Mouse (Mus musculus) ovary, postnatal 14 days (tissue): ENCODE data around the gene Efhc1.
"Not testable (repeated sequence)": the region's sequence is repeated elsewhere in the genome, so short reads cannot be mapped to it uniquely, and the experiment has no call there.

Experiments
- DNase-seq: peaks from one replicate; pipeline ENCODE4 v3.0.0; 2022; ENCODE audit warnings: low spot score

The Efhc1 gene

DNA sequence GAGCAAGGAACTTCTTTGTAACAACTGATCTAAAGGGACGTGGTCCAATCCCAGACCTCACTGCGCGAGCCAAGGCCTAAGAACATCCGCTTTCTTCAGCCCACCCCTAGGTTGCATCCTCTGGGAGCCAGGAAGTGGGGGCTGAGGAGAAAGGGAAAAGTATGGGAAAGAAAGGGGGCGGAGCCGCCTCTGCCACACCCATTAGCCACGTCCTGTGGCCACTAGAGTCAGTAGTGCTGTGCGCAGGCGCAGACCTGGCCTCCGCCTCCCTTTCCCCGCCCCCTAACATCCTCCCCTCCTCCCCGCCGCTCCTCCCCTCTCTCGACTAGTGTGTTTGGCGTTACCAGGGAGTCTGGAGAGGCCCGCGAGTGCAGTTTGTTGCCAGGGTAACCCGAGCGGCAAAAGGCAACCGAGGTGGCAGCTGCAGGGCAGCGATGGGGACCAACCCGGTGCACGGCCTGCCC lies at the start of gene Efhc1:
Gene Efhc1 (plus strand): TSS at position 327 of the 464 bp plus-strand sequence.
- DNase-seq, result peak; percentile 88

DNA sequence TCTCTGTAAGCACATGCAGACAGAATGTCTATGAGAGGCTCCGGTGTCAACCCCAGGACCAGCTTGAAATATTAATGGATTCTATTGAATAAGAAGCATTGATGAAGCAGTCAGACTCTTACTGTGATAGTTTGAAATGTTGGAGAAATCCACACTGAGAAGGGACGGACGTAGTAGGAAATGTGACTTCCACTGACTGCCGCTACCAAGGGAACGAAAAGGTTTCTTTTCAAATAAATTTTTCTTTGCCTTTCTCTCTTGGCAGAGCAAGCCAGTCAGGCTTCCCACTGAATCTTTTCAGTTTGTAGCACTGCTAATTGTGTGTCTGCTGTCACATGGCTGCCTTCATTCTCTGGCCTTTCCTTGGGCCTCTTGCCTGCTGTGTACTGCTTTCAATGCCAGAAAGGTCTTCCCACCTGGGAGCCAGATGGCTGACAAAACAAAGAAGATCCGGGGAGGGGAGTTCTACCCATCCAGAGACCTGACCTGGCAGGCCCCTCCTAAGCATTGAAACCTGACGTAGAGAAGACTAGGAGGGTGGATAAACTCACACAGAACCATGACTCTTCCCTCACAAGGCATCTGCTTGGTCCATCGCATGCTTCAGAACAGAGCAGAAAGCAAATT lies 45.8 kb upstream of the Efhc1 start:
- no peak for DNase-seq

DNA sequence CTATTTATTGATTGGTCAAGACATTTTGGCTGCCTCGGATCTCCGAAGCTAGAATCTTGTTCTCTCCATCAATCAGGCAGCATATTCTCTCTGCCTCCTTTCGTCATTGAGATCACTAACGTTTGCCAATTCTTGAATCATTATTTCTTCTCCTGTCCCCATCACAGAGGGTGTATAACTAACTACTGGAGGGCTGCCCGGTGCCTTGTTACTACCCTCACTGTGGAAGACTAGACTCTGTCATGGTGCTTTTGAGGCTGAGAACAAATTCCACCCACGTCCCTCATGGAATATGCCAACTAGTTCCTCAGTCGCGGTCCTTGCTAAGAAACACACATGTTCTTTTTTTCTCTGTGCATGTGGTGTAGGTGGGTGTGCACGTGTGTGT lies 45.3 kb upstream of the Efhc1 start:
- no peak for DNase-seq

DNA sequence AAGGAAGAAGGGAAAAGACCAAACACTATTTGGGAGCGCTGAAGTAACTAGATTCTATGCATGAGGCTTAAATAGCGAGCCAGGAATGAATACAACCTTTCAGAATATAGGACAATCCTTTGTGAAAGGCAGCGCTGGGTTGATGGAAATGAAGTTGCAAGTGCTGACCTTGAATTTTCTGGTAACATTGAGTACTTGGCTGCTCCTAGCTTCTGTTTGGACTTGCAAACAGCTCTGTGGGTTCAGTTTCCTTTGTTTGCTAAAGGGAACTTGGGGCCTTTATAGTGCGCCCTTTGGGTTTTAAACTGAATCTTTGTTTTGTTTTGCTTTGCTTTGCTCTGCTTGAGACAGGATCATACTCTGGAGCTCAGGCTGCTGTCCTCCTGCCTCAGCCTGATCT lies 42.9 kb upstream of the Efhc1 start:
- no peak for DNase-seq

DNA sequence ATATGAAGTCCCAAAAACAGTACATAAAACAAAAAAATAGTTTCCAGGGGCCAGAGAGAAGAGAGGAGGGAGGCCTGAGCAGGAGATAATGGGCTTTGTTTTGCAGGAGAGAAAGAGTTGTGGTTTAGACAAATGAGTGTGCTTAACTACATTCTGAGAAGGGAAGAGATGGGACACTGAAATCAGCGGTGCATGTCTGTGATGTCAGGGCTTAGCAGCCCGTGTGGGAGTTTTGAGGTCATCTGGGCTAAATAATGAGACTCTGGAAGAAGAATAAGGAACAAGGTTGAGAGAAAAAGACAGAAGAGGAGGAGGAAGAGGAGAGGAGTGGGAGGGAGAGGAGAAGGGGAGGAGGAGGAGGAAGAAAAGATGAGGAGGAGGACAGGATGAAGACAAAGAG lies 39.3 kb upstream of the Efhc1 start:
- DNase-seq, result no peak

DNA sequence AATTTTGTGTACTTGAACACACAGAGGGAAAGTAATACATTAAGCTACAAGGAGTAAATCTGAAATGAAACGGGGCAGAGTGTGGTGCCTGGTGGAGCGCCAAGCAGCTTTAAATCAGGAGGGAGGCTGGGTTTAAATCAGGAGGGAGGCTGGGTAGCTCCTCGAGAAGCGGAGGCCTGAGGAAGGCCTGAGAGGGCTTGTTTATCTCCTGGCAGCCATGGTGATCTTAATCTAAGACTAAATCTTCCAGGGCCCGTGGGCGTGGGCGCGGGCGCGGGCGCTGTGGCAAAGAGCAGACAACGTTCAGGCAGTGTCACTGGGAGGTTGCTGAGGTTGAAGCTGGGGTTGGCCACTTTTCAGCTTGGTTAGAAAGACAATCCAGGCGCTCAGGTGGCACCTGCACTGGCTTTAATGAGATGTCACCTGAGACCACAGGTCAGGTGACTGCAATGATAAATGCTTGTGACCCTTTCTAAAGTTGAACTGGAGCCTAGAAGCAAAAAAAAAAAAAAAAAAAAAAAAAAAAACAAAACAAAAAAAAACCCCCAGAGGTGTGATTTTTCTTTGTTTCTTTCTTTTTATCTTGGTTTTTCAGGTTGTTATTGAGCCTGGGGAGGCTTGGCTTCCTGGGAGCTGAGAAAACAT lies 38.8 kb upstream of the Efhc1 start:
- DNase-seq, result no peak

DNA sequence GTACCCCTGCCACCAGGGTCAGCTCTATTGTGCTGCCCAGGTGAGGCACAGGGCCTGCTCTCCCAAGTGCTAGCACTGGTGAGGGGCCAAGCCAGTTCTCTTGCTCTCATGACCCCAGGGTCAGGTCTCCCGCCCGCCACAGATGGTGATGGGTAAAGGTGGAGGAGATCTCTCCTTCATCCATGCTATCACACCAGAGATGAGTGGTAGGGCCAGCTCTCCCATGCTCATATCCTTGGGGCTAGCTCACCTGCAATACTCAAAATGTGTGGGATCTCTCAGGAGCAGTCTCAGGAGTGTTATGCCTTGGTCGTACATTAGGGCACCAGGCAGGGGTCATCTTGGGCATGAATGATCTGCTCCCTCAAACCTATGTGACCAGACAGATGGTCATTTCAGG lies 36.7 kb upstream of the Efhc1 start:
- DNase-seq, result no peak

DNA sequence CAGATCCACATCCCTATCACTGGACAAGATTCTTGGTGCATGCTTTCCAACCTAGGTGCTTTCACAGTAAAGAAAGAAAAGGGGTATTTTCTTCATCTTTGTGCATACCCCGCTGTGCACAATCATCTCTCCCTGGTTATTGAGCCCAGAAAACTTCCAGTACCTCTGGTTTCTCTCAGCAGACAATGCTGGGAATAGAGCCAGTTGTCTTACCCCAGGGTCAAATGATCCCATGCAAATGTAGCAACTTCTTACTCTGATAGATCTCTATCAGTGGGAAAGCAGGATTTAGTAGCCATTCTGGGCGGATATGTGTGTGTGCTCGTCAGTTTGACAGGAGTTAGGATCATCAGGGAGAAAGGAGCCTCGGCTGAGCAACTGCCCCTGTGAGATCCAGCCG lies 35.8 kb upstream of the Efhc1 start:
- DNase-seq, result no peak

DNA sequence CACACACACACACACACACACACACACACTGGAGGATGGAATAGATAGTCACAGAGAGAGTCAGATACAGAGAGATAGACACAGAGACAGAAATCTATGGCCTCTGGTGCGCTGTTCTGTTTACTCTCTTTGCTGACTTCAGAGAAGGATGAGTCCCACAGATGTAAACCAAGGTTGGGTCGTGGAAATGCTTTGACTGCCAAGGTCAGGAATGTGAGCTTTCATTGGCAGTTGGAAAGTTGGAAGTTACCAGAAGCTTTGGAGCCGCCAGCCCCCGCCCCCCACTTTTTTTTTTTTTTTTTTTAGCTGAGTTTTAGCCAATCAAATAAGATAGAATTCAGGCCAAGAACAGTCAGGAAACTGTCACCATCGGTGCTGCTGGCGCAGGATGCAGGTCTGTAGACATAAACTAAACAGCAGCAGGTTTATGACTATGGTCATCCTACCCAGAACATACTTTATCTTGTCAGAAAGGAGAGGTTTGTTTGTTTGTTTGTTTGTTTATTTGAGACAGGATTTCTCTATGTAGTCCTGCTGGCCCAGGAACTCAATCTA lies 33.9 kb upstream of the Efhc1 start:
- no peak for DNase-seq

DNA sequence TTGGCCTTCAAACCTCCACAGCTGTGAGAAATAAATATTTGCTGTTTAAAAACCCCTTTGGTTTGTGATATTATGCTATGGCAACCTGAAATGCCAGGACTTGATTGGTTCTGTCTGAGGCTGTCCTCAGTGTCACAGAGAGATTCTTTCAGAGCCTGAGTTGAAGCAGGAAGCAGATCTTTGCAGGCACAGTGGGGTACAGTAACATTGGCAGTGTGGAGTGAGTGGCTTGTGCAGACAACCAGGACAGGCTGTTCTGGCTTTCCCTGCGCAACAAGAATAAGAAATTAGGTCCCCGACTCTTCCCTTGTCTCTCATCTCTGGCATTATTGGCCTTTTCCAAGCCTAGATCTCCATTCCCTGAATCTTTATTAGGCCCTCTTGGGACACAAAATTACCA lies 31.7 kb upstream of the Efhc1 start:
- no peak for DNase-seq

DNA sequence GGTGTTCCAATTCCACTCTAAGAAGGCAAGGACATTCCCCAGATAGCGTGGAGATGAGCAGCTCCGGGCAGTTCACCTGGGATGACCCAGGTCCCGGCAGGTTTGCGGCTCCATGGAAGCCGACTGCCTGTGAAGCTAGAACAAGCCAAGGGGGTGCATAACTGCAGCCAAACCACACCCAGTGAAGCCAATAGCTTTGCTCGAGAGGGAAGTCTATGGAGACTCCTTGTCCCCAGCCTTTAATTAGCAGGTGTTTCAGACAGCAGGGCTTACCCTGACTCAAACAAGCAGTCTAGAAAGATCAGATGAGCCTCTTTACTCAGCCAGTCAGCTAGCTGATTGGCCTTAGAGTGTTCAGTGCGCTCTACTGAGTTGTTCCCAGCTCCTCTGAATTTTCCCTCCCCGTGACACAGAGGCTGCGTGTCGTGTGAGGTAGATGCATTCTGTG lies 30.3 kb upstream of the Efhc1 start:
- no peak for DNase-seq

DNA sequence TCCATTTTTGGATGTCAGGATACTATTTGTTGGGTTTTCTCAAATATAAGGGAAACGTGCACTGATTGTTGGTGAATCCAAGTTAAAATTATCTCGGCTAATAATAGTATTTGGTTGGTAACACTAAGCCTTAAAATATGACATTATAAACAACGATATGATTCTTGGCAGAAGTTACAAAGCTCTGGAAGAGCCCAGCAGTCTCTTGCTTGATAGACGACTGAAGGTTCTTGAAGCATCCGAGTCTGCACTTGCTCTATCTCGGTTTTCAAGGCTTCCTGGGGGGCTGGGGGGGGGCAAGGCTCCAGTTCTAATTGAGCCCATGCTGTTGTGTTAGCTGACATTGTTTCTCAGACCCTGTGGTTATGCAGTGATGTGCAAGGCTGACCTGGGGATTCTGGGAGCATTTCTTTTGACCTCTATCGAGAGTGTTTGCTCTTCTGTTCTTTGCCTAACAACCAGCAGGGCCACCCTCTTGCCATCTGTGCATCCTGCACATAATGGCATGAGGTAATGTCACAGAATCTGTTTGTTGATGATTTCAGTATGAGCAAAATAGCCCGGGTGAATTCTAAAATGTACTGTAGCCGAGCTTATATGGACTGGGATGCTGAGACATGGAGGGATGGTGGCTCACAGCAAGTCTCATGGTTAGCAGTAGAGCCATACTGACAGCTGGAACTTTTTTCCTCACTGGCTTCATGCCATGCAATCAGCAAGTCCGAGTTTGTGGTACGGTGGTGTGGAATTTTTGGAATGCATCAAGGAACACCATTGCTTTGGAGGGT lies 28.6 kb upstream of the Efhc1 start:
- no peak for DNase-seq

DNA sequence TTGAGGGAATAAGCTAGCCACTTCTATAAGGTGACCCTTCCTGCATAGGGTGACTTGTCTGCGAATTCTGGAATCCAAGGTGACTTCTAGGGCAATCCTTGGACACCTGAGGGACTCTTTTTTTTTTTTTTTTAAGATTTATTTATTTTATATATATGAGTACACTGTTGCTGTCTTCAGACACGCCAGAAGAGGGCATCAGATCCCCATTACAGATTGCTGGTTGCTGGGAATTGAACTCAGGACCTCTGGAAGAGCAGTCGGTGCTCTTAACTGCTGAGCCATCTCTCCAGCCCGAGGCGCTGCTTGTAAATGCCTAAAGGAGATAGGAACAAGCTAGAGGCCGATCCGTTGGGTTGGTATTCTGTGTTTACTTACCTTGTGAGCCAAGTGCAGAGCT lies 26.1 kb upstream of the Efhc1 start:
- not testable (repeated sequence) for DNase-seq

DNA sequence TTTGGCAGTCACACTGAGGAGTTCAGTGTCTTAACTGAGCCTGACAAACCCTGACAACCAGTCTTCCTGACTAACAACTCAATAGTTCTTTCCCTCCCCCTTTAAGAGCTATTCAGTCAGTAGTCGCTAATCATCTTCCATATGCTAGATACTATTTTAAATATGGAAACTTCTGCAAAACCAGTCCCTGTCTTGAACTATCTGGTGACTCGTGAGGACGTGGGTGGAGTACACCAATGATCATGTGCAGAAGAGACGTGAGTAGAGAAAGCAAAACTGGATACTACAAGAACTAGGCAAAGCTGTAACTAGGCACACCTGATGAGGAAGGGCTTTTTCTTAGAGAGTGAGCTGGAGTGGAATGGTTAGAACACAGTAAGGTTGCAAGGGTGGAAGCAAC lies 25.5 kb upstream of the Efhc1 start:
- no peak for DNase-seq

DNA sequence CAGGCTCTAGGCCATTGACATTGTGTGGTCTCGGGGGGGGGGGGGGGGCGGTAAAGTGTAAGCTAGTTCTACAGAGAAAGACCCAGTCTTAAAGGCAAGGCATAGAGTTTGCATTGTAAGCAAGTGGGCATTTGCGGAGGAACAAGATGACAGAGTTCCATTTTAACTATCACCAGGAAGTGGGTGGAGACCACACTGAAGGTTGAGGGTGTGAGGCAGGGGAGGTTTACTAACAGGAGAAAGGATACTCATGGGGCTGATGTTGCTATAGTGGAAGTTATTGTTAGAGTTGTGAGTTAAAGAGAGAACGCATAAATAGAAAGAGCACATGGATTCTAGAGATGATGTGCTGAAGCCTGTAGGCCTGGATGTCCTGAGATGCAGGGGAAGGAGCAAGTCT lies 25.1 kb upstream of the Efhc1 start:
- DNase-seq, result no peak

DNA sequence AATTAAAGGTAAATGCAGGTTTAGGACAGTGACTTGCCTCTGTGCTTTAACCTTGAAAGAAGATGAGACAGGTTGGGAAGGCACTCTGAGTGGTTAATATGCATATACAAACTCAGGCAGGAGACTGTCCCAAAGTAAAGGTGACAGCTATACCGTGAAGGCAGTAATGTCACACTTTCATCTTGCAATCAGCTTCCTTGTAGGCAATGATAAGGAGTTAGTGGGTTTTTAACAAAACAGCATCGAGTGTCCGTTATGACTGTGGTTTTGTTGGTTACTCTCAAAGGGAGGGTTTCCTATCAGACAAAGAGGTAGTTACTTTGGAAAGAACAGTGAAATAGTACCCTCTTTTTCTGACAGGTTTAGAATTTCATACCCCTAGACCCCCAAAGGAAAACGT lies 22.9 kb upstream of the Efhc1 start:
- no peak for DNase-seq

DNA sequence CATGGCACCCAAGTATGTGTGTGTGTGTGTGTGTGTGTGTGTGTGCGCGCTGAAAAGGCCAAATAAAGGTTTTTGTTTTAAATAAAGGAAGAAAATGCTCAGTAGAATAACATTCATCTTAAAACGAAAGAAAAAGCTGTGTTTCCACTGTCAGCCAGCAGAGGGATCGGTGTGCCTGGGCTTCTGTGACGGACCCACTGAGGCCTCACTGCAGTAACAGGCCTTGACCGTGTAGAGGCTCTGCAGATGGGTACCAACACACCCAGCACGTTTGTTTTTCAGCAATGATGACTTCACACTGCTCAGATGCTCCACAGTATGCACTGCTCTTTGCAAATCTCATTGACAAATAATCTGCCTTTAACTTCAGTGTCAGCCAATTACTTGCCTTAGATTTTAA lies 18.0 kb upstream of the Efhc1 start:
- peak; percentile 51 for DNase-seq

DNA sequence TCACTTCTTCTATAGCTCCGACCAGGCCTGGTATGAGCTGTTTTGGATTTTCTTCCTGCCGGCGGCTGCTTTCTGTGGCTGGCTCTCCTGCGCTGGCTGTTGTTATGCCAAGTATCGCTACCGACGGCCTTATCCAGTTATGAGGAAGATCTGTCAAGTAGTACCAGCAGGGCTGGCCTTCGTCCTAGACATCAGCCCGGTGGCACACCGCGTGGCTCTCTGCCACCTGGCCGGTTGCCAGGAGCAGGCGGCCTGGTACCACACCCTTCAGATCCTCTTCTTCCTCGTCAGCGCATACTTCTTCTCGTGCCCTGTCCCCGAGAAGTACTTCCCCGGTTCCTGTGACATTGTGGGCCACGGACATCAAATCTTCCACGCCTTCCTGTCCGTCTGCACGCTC lies 16.3 kb upstream of the Efhc1 start:
- DNase-seq, result no peak

DNA sequence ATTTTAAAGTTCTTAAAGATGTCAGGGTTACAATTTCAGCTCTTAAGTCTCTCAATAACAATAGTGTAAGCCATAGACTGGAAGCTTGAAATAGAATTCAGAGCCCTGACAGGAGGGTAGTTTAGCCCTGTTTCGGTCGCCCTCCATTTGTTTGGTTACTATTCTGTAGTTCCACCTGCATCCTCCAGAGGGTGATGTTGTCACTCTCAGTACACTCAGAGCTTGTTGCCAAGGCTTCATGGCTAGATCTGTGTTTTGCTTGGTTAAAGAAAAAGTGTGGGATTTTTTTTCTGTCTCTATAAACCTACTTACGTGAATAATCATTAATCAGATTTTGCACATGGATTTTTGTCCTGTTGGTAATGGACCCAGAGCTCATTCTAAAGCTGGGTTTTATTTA lies 12.4 kb upstream of the Efhc1 start:
- peak; percentile 37 for DNase-seq

DNA sequence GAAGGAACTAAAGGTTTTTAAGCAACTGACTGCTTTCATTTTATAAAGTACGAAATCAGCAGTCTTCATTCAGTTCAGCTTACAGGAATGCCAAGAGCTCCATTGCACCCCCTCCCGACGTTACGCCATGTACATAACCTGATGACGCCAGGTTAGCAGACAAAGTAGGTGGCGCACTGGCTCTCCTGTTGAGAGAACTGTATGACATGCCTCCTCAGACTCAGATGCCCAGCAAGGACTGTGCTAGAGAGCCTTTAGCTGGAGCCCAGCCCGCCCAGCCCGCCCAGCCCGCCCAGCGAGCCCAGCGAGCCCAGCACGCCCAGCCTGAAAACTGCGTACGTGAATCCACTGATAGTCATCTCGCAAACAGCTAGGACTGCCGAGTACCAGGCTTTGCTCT lies 11.3 kb upstream of the Efhc1 start:
- peak; percentile 17 for DNase-seq

DNA sequence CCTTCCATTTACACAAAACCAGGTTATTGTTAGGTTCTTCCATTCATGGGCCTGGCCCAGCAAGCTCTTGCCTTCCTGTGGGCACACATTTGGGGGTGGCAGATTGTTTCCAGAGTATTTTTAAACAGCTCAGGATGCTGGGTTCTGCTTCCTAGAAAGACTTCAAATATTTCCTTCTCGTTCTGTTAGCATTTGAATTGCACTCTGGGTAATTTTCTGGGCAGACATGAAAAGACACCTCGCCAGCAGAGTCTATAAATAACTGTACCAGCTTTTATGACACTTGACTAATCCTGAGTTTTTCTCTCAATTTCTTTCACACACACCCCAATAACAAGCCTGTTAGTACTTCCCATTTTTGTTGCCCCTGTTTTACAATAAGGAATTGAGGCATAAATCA lies 10.1 kb upstream of the Efhc1 start:
- DNase-seq, result no peak

DNA sequence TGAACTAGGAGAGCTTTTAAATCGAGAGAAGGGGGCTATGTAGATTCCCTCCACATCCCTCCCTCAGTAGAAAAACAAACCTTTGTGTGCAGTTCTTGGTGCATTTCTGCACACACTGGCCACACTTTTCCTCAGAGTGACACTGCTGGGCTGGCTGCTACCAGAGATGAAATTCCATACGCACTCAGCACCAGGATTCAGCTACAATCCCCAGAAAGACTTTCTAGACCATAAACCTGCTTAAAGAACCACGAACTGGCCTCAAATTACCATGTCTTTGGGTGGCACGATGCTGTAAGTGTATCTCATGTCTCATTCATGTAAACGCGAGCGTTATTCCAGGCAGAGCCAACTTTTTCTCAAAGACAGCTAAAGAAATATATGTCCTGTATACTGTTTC lies 9.6 kb upstream of the Efhc1 start:
- no peak for DNase-seq

DNA sequence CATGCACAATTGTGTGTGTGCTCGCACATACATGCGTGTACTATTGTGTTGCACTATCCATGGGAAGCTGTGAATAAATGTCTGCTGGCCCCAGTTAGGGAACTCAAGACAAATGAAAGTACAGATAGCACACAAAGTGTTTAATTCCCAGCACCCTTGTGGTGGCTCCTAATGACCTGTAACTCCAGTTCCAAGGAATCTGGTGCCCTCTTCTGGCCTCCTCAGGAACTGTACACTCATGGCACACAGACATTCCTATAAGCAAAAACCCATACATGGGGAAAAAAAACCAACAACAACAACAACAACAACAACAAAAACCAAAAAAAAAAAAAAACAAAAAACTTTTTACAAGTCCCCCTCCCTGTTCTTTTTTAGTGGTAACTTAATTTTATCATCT lies 8.4 kb upstream of the Efhc1 start:
- no peak for DNase-seq
